Mouse (Mus musculus) liver, embryonic 12.5 days (tissue): Measurements from ENCODE around the gene Gnat3. TPM values are rescaled to one million over a fixed set of nuclear protein-coding genes. Genes with fewer than 3 reads are reported as not detected.
"Not testable (repeated sequence)": the region's sequence is repeated elsewhere in the genome, so short reads cannot be mapped to it uniquely, and the experiment has no call there.

Experiments
- ATAC-seq: fragments of 200-750 bp; cut with Nextera tagmentation; 2 replicates; pipeline ENCODE4 v1.8.0; 2017; ENCODE audit warnings: moderate number of reproducible peaks, mild to moderate bottlenecking, moderate library complexity
- H3K27ac ChIP-seq: fragments of 300-500 bp; sonication (generic); 2 replicates; pipeline ENCODE4 v1.5.1; 2016; ENCODE audit warnings: mild to moderate bottlenecking
- H3K27me3 ChIP-seq: fragments of 300-500 bp; sonication (generic); replicated peaks from 2 replicates; pipeline ENCODE4 v1.6.1; 2016; ENCODE audit warnings: mild to moderate bottlenecking, moderate library complexity
- H3K36me3 ChIP-seq: fragments of 300-500 bp; sonication (generic); 2 replicates; pipeline ENCODE4 v1.6.1; 2016; ENCODE audit warnings: mild to moderate bottlenecking, moderate library complexity
- H3K4me1 ChIP-seq: fragments of 300-500 bp; sonication (generic); 2 replicates; pipeline ENCODE4 v1.6.1; 2016
- H3K4me2 ChIP-seq: fragments of 300-500 bp; sonication (generic); 2 replicates; pipeline ENCODE4 v1.6.1; 2016; ENCODE audit warnings: mild to moderate bottlenecking, moderate library complexity
- H3K4me3 ChIP-seq: fragments of 300-500 bp; sonication (generic); 2 replicates; pipeline ENCODE4 v1.5.1; 2016; ENCODE audit warnings: mild to moderate bottlenecking, moderate library complexity
- H3K9ac ChIP-seq: fragments of 300-500 bp; sonication (generic); 2 replicates; pipeline ENCODE4 v1.6.1; 2016; ENCODE audit warnings: mild to moderate bottlenecking, moderate library complexity
- H3K9me3 ChIP-seq: fragments of 300-500 bp; sonication (generic); replicated peaks from 2 replicates; pipeline ENCODE4 v1.6.1; 2016; ENCODE audit warnings: mild to moderate bottlenecking, moderate library complexity
- WGBS: fragments of 180-500 bp; shearing (Covaris S2); methylation state at CpG from one replicate; pipeline ENCODE4 v1.1.7; 2016; ENCODE audit not compliant: insufficient replicate concordance; 5-methylcytosine and 5-hydroxymethylcytosine counted together
- polyA plus RNA-seq: library from polyadenylated mRNA; unstranded; fragments of >200 nt; fragmentation: Nextera tagmentation; extraction: Ambion mirVana; gene quantifications from 2 replicates; pipeline ENCODE4 v1.2.1, GENCODE M21; 2016

Gene Gnat3
- polyA plus RNA-seq = not detected in 2 replicates

- Histone ChIP-seq H3K9me3 (no peaks in the 10 kb centered on the region), H3K4me1 (no peaks in the 10 kb centered on the region), H3K36me3 (no peaks in the 10 kb centered on the region), H3K27me3 (no peaks in the 10 kb centered on the region), H3K4me2 (no peak within 1 kb of the TSS), H3K9ac (no peak within 1 kb of the TSS), H3K4me3 (no peak within 1 kb of the TSS), H3K27ac (no peak within 1 kb of the TSS)
- WGBS = 74% methylated on average over 5 of the region's 5 CpGs
- no peak for ATAC-seq
These were observed at the start of gene Gnat3 for GRCm38 (mm10) chr5:17962249-17962648. Gene Gnat3 (plus strand): TSS chr5:17962549.

GRCm38 (mm10) chr5:17918966-17919365 is 43.4 kb upstream of the Gnat3 start:
- Histone ChIP-seq H3K9me3 (no peaks in the 10 kb centered on the region), H3K27me3 (no peaks in the 10 kb centered on the region), H3K4me3 (no peak overlapping the region), H3K4me1 (no peaks in the 10 kb centered on the region), H3K27ac (no peak overlapping the region), H3K36me3 (no peaks in the 10 kb centered on the region), H3K4me2 (no peak overlapping the region), H3K9ac (no peak overlapping the region)
- ATAC-seq = no peak
- 69% methylated on average over 5 of the region's 5 CpGs for WGBS

GRCm38 (mm10) chr5:17923648-17924047 is 38.7 kb upstream of the Gnat3 start:
- Histone ChIP-seq H3K27ac (no peak overlapping the region), H3K4me1 (no peaks in the 10 kb centered on the region), H3K9me3 (no peaks in the 10 kb centered on the region), H3K9ac (no peak overlapping the region), H3K27me3 (no peaks in the 10 kb centered on the region), H3K4me2 (no peak overlapping the region), H3K36me3 (no peaks in the 10 kb centered on the region), H3K4me3 (no peak overlapping the region)
- ATAC-seq = no peak
- WGBS = 63% methylated on average over 3 of the region's 3 CpGs

- no peak overlapping the region for H3K4me2 ChIP-seq
- no peak for ATAC-seq
- 47% methylated on average over 2 of the region's 2 CpGs for WGBS
These were observed 38.2 kb upstream of the Gnat3 start for GRCm38 (mm10) chr5:17924085-17924518.

GRCm38 (mm10) chr5:17928471-17928870 is 33.9 kb upstream of the Gnat3 start:
- no peak overlapping the region for H3K9ac ChIP-seq
- H3K27ac ChIP-seq = no peak overlapping the region
- no peak overlapping the region for H3K4me2 ChIP-seq
- no peaks in the 10 kb centered on the region for H3K27me3 ChIP-seq
- H3K4me3 ChIP-seq = no peak overlapping the region
- H3K36me3 ChIP-seq = no peaks in the 10 kb centered on the region
- H3K4me1 ChIP-seq = no peaks in the 10 kb centered on the region
- ATAC-seq = no peak
- WGBS = 57% methylated on average over 4 of the region's 4 CpGs
- no peaks in the 10 kb centered on the region for H3K9me3 ChIP-seq

More at GRCm38 (mm10) chr5:17924085-17924518, 38.2 kb upstream of the Gnat3 start:
- no peaks in the 10 kb centered on the region for H3K9me3 ChIP-seq
- H3K4me1 ChIP-seq = no peaks in the 10 kb centered on the region
- no peak overlapping the region for H3K9ac ChIP-seq
- no peak overlapping the region for H3K27ac ChIP-seq
- no peaks in the 10 kb centered on the region for H3K27me3 ChIP-seq
- H3K4me3 ChIP-seq = no peak overlapping the region
- H3K36me3 ChIP-seq = no peaks in the 10 kb centered on the region

GRCm38 (mm10) chr5:17929006-17929567 is 33.3 kb upstream of the Gnat3 start:
- Histone ChIP-seq H3K9ac (no peak overlapping the region), H3K4me1 (no peaks in the 10 kb centered on the region), H3K27me3 (no peaks in the 10 kb centered on the region), H3K9me3 (no peaks in the 10 kb centered on the region), H3K27ac (no peak overlapping the region), H3K36me3 (no peaks in the 10 kb centered on the region), H3K4me3 (no peak overlapping the region), H3K4me2 (no peak overlapping the region)
- WGBS = 60% methylated on average over 7 of the region's 7 CpGs
- no peak for ATAC-seq

- H3K9me3 ChIP-seq, ATAC-seq, H3K4me1 ChIP-seq, H3K36me3 ChIP-seq, H3K4me2 ChIP-seq, H3K27ac ChIP-seq, H3K9ac ChIP-seq, H3K4me3 ChIP-seq, H3K27me3 ChIP-seq: not testable (repeated sequence)
- 89% methylated on average over 2 of the region's 2 CpGs for WGBS
These were observed 30.8 kb upstream of the Gnat3 start for GRCm38 (mm10) chr5:17931588-17931987.

- no peak for ATAC-seq
- no peaks in the 10 kb centered on the region for H3K4me1 ChIP-seq
- WGBS = 63% methylated on average over 1 of the region's 1 CpGs
- H3K36me3 ChIP-seq = no peaks in the 10 kb centered on the region
- no peaks in the 10 kb centered on the region for H3K27me3 ChIP-seq
- no peak overlapping the region for H3K4me2 ChIP-seq
- H3K9ac ChIP-seq = no peak overlapping the region
- no peaks in the 10 kb centered on the region for H3K9me3 ChIP-seq
- H3K4me3 ChIP-seq = no peak overlapping the region
- H3K27ac ChIP-seq = no peak overlapping the region
These were observed 27.8 kb upstream of the Gnat3 start for GRCm38 (mm10) chr5:17934501-17934900.

- H3K9me3 ChIP-seq = no peaks in the 10 kb centered on the region
- no peaks in the 10 kb centered on the region for H3K27me3 ChIP-seq
- ATAC-seq = peak; percentile 70
- H3K4me3 ChIP-seq = no peak overlapping the region
- no peak overlapping the region for H3K4me2 ChIP-seq
- H3K27ac ChIP-seq = no peak overlapping the region
- H3K4me1 ChIP-seq = no peaks in the 10 kb centered on the region
- no peak overlapping the region for H3K9ac ChIP-seq
- 33% methylated on average over 1 of the region's 1 CpGs for WGBS
- H3K36me3 ChIP-seq = no peaks in the 10 kb centered on the region
These were observed 24.0 kb upstream of the Gnat3 start for GRCm38 (mm10) chr5:17938170-17938939.

- H3K27ac ChIP-seq = no peak overlapping the region
- 65% methylated on average over 1 of the region's 1 CpGs for WGBS
These were observed 5.9 kb upstream of the Gnat3 start for GRCm38 (mm10) chr5:17956468-17956867.

GRCm38 (mm10) chr5:17969704-17970390 is 7.5 kb downstream of the Gnat3 start:
- no peaks in the 10 kb centered on the region for H3K9me3 ChIP-seq
- H3K27me3 ChIP-seq = no peaks in the 10 kb centered on the region
- H3K4me3 ChIP-seq = no peak overlapping the region
- no peaks in the 10 kb centered on the region for H3K4me1 ChIP-seq
- no peak overlapping the region for H3K27ac ChIP-seq
- no peaks in the 10 kb centered on the region for H3K36me3 ChIP-seq
- no peak overlapping the region for H3K4me2 ChIP-seq
- ATAC-seq = peak; percentile 77
- no peak overlapping the region for H3K9ac ChIP-seq
- WGBS = 50% methylated on average over 13 of the region's 13 CpGs

More at GRCm38 (mm10) chr5:17956468-17956867, 5.9 kb upstream of the Gnat3 start:
- Histone ChIP-seq H3K4me2 (no peak overlapping the region), H3K36me3 (no peaks in the 10 kb centered on the region), H3K9me3 (no peaks in the 10 kb centered on the region), H3K27me3 (no peaks in the 10 kb centered on the region), H3K4me1 (no peaks in the 10 kb centered on the region), H3K9ac (no peak overlapping the region), H3K4me3 (no peak overlapping the region)
- ATAC-seq = no peak

GRCm38 (mm10) chr5:17970391-17970730 is 8.0 kb downstream of the Gnat3 start:
- ATAC-seq = peak; percentile 49; the same call in 1 of the 2 replicates
- H3K27ac ChIP-seq = no peak overlapping the region
- H3K9me3 ChIP-seq = no peaks in the 10 kb centered on the region
- H3K4me1 ChIP-seq = no peaks in the 10 kb centered on the region
- no peak overlapping the region for H3K4me2 ChIP-seq
- no peaks in the 10 kb centered on the region for H3K36me3 ChIP-seq
- H3K27me3 ChIP-seq = no peaks in the 10 kb centered on the region
- no peak overlapping the region for H3K4me3 ChIP-seq
- WGBS = 67% methylated on average over 3 of the region's 3 CpGs
- no peak overlapping the region for H3K9ac ChIP-seq
